Mouse (Mus musculus) stomach, postnatal 0 days (tissue): Measurements from ENCODE around the gene Rtbdn. TPM values are rescaled to one million over a fixed set of nuclear protein-coding genes. Genes with fewer than 3 reads are reported as not detected.

Source experiments
- ATAC-seq: fragments of 200-750 bp; cut with Nextera tagmentation; 2 replicates; pipeline ENCODE4 v1.8.0; 2017; ENCODE audit not compliant: low FRiP score, low TSS enrichment
- DNase-seq: peaks from one replicate; pipeline ENCODE4 v3.0.0-alpha.2; 2016; ENCODE audit warnings: low spot score
- H3K27ac ChIP-seq: fragments of 300-500 bp; sonication (generic); replicated peaks from 2 replicates; pipeline ENCODE4 v1.5.1; 2014; ENCODE audit warnings: mild to moderate bottlenecking, control low read depth
- H3K27me3 ChIP-seq: fragments of 300-500 bp; sonication (generic); 2 replicates; pipeline ENCODE4 v1.6.1; 2014; ENCODE audit warnings: low read length; ENCODE audit not compliant: control insufficient read depth, insufficient read depth
- H3K36me3 ChIP-seq: fragments of 300-500 bp; sonication (generic); 2 replicates; pipeline ENCODE4 v1.6.1; 2014; ENCODE audit warnings: low read length, mixed read lengths; ENCODE audit not compliant: control insufficient read depth, insufficient read depth
- H3K4me1 ChIP-seq: fragments of 300-500 bp; sonication (generic); replicated peaks from 2 replicates; pipeline ENCODE4 v1.6.1; 2014; ENCODE audit warnings: antibody characterized with exemption; ENCODE audit not compliant: control insufficient read depth, insufficient read depth
- H3K4me2 ChIP-seq: fragments of 300-500 bp; sonication (generic); replicated peaks from 2 replicates; pipeline ENCODE4 v1.6.1; 2014; ENCODE audit warnings: low read depth, mild to moderate bottlenecking, control low read depth, moderate library complexity
- H3K4me3 ChIP-seq: fragments of 300-500 bp; sonication (generic); 2 replicates; pipeline ENCODE4 v1.5.1; 2014; ENCODE audit warnings: low read depth, low read length, control low read depth
- H3K9ac ChIP-seq: fragments of 300-500 bp; sonication (generic); 2 replicates; pipeline ENCODE4 v1.6.1; 2014; ENCODE audit warnings: mild to moderate bottlenecking, low read length, control low read depth, mixed read lengths
- H3K9me3 ChIP-seq: fragments of 300-500 bp; sonication (generic); 2 replicates; pipeline ENCODE4 v1.6.1; 2016; ENCODE audit warnings: low read length; ENCODE audit not compliant: control insufficient read depth
- CTCF ChIP-seq: IDR thresholded peaks from 2 replicates; pipeline ENCODE4 v1.5.1; 2016; ENCODE audit warnings: antibody characterized with exemption, low read depth, mild to moderate bottlenecking, moderate library complexity
- EP300 ChIP-seq: optimal IDR thresholded peaks from 2 replicates; pipeline ENCODE3; 2016; ENCODE audit warnings: antibody characterized with exemption
- WGBS: fragments of 180-500 bp; shearing (Covaris S2); extraction: QIAGEN DNeasy Blood & Tissue Kit; methylation state at CpG from one replicate; pipeline ENCODE4 v1.1.7; 2014; 5-methylcytosine and 5-hydroxymethylcytosine counted together
- polyA plus RNA-seq: library from polyadenylated mRNA; unstranded; fragments of >200 nt; fragmentation: Nextera tagmentation; extraction: Ambion mirVana; gene quantifications from 2 replicates; pipeline ENCODE4 v1.2.1, GENCODE M21; 2015

The Rtbdn gene
- polyA plus RNA-seq, 1 experiment from 2014 or later, result 0.05 TPM

- Histone ChIP-seq H3K36me3 (no peaks in the 10 kb centered on the region), H3K9ac (peak overlapping the region; percentile 70), H3K4me3 (peak overlapping the region; percentile 50), H3K4me2 (peak overlapping the region; percentile 98), H3K27me3 (no peaks in the 10 kb centered on the region), H3K9me3 (no peaks in the 10 kb centered on the region), H3K27ac (peak overlapping the region; percentile 98), H3K4me1 (peaks cover 21% of the 10 kb centered on the region)
- ATAC-seq, result peak; percentile 6
- TF ChIP-seq CTCF (peak; percentile 8; the same call in 1 of the 2 replicates), EP300 (peak; percentile 41)
- DNase-seq, result peak; percentile 92
- under 1% methylated on average over 53 of the region's 53 CpGs for WGBS
These were observed 39.0 kb downstream of the Rtbdn start for GRCm38 (mm10) chr8:84985684-84986378.

DNA sequence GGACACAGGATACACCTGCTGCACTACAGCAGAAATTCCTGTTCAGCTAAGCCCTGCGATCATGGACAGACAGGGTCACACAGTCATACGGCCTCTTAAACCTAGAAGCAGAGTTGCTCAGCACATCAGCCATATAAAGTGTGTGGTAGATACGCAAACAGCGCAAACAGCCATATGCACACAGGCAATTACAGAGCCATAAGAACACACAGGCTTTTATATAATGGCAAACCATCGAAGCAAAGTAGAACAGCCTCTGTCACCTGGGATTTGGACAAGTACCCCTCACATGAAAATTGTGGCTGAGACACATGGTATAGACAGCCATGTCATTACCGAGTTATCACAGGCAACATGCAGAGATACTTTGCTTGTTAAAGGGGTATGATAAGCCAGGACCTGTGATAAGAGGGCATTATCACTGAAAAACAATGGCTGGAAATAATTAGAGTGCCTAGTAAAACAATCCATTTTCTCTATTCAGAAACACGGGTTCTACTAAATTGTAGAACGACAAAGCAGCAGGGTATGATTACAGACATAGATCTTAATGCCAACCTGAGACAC, 39.7 kb downstream of the Rtbdn start:
- H3K27me3 ChIP-seq, result no peaks in the 10 kb centered on the region
- no peaks in the 10 kb centered on the region for H3K36me3 ChIP-seq
- peak overlapping the region; percentile 98 for H3K4me2 ChIP-seq
- H3K4me1 ChIP-seq, result peaks cover 21% of the 10 kb centered on the region
- peak overlapping the region; percentile 98 for H3K27ac ChIP-seq
- DNase-seq, result no peak
- 30% methylated on average over 8 of the region's 8 CpGs for WGBS
- H3K9me3 ChIP-seq, result no peaks in the 10 kb centered on the region
- TF ChIP-seq EP300 (no peak), CTCF (no peak)
- H3K4me3 ChIP-seq, result peak overlapping the region; percentile 50; the same call in 1 of the 2 replicates
- no peak for ATAC-seq
- H3K9ac ChIP-seq, result peak overlapping the region; percentile 70

- Histone ChIP-seq H3K4me1 (peaks cover 13% of the 10 kb centered on the region), H3K4me2 (no peak overlapping the region), H3K9me3 (no peaks in the 10 kb centered on the region), H3K9ac (no peak overlapping the region), H3K4me3 (no peak overlapping the region), H3K27me3 (no peaks in the 10 kb centered on the region), H3K27ac (no peak overlapping the region), H3K36me3 (no peaks in the 10 kb centered on the region)
- no peak for ATAC-seq
- no peak for DNase-seq
- TF ChIP-seq EP300 (no peak), CTCF (no peak)
- 71% methylated on average over 5 of the region's 5 CpGs for WGBS
These were observed 40.6 kb downstream of the Rtbdn start for GRCm38 (mm10) chr8:84987388-84987787.

DNA sequence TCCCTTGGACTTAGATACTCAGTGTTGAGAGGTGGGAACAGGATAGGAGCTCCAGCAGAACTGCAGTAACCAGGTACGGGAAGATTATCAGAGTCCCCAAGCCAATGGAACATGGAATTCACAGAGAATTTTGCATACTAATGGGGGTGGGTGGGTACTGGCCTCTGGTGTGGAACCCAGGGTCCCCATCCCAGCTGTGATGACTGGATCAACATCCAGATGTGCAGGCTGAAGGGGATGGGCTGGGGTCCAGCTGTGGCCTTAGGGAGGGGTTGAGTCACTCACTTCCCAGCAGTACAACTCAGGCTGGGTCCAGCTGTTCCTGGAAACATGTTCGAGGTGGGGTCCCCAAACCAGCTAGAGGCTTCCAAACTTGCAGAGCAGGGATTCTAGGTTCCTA, 41.1 kb downstream of the Rtbdn start:
- H3K27ac ChIP-seq, result no peak overlapping the region
- DNase-seq (no peak), ATAC-seq (no peak)
- peaks cover 11% of the 10 kb centered on the region for H3K4me1 ChIP-seq
- no peaks in the 10 kb centered on the region for H3K36me3 ChIP-seq
- H3K4me2 ChIP-seq, result no peak overlapping the region
- no peaks in the 10 kb centered on the region for H3K27me3 ChIP-seq
- TF ChIP-seq CTCF (no peak), EP300 (no peak)
- H3K9me3 ChIP-seq, result no peaks in the 10 kb centered on the region
- WGBS, result 57% methylated on average over 2 of the region's 2 CpGs
- H3K9ac ChIP-seq, result no peak overlapping the region
- no peak overlapping the region for H3K4me3 ChIP-seq

- peaks cover 11% of the 10 kb centered on the region for H3K4me1 ChIP-seq
- peak overlapping the region; percentile 58; the same call in 1 of the 2 replicates for H3K4me3 ChIP-seq
- H3K27ac ChIP-seq, result peak overlapping the region; percentile 90
- TF ChIP-seq CTCF (no peak), EP300 (peak; percentile 2)
- H3K9ac ChIP-seq, result peak overlapping the region; percentile 23; the same call in 1 of the 2 replicates
- DNase-seq, result peak; percentile 72
- no peaks in the 10 kb centered on the region for H3K27me3 ChIP-seq
- no peaks in the 10 kb centered on the region for H3K36me3 ChIP-seq
- H3K9me3 ChIP-seq, result no peaks in the 10 kb centered on the region
- peak overlapping the region; percentile 92 for H3K4me2 ChIP-seq
- WGBS, result 8% methylated on average over 15 of the region's 15 CpGs
- ATAC-seq, result no peak
These were observed 42.5 kb downstream of the Rtbdn start for GRCm38 (mm10) chr8:84989311-84989731.

DNA sequence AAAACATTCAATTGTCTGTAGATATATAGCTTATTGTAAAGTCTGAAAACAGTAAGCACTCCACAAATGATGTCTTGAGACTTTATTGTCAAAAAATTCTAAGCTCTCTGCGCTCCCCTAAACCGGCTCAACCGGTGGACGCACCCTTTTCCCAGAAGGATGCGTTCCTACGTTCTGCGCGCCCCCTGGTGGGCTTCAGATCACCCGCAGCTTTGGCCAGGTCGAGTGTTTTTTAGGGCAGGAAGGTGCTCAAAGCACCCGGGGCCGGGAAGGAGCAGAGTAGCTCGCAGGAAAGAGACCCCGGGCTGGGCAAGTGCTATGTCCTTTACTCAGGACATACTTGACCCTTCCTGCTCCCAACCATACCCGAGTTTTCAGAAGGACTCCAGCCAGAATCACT, 43.0 kb downstream of the Rtbdn start:
- Histone ChIP-seq H3K36me3 (no peaks in the 10 kb centered on the region), H3K27me3 (no peaks in the 10 kb centered on the region), H3K9ac (peak overlapping the region; percentile 70), H3K4me1 (peaks cover 11% of the 10 kb centered on the region), H3K4me2 (peak overlapping the region; percentile 92), H3K9me3 (no peaks in the 10 kb centered on the region), H3K27ac (peak overlapping the region; percentile 90), H3K4me3 (peak overlapping the region; percentile 58)
- TF ChIP-seq EP300, result peak; percentile 37
- TF ChIP-seq CTCF, result peak; percentile 88
- under 1% methylated on average over 15 of the region's 15 CpGs for WGBS
- ATAC-seq (peak; percentile 64), DNase-seq (peak; percentile 95)
